Comparison of ENCODE assay signal across 8 mouse cellular contexts in genomic region chr12:83486671-83487461, GRCm38 (mm10). TPM values are rescaled to one million over a fixed set of nuclear protein-coding genes. Genes with fewer than 3 reads are reported as not detected.
DNase-seq lines count a peak whose midpoint lies in the region; ATAC-seq and TF ChIP-seq lines count a peak whose summit lies in the region.

No protein-coding gene starts in this region.

- peak; percentile 69 for ATAC-seq in intestine, embryonic 15.5 days
- peak; percentile 60; the same call in 1 of the 2 replicates for ATAC-seq in limb, embryonic 15.5 days (ENCODE audit: insufficient number of reproducible peaks, low FRiP score, low TSS enrichment, low read depth)
- peak; percentile 74 for ATAC-seq in midbrain, embryonic 16.5 days

- H3K4me2 ChIP-seq in intestine, embryonic 15.5 days (replicated peaks), result peak overlapping the region; percentile 99
- peak overlapping the region; percentile 100 for H3K4me2 ChIP-seq in limb, embryonic 15.5 days
- peak overlapping the region; percentile 81 for H3K4me2 ChIP-seq in midbrain, embryonic 16.5 days (ENCODE audit: low read length)

- no peaks in the 10 kb centered on the region for H3K36me3 ChIP-seq in intestine, embryonic 15.5 days
- no peaks in the 10 kb centered on the region for H3K36me3 ChIP-seq in limb, embryonic 15.5 days
- H3K36me3 ChIP-seq in midbrain, embryonic 16.5 days (ENCODE audit: control insufficient read depth, insufficient read depth, low read length), result no peaks in the 10 kb centered on the region
- H3K36me3 ChIP-seq in splenic B cell, adult 2 months (ENCODE audit: control insufficient read depth, insufficient read depth, low read length, poor library complexity, severe bottlenecking), result no peaks in the 10 kb centered on the region

- TF ChIP-seq CTCF in left cerebral cortex, adult 2 months (IDR thresholded peaks at IDR 0.05), result no peak

- intact Hi-C loops in left cerebral cortex, adult 2 months (cut with DNase I), result loop anchor here (1.0 to 5.0 kb wide), 4 partner anchors 145 to 318 kb away; no protein-coding TSS in a partner anchor
- intact Hi-C loops in gastrocnemius, postnatal 36 days (cut with DNase I), result loop anchor here (2.0 kb wide), 1 partner anchor 74 kb away; no protein-coding TSS in a partner anchor

- peaks cover 19% of the 10 kb centered on the region for H3K4me1 ChIP-seq in intestine, embryonic 15.5 days (replicated peaks)
- H3K4me1 ChIP-seq in limb, embryonic 15.5 days, result peaks cover 41% of the 10 kb centered on the region
- H3K4me1 ChIP-seq in midbrain, embryonic 16.5 days (ENCODE audit: control insufficient read depth, insufficient read depth, low read length), result peaks cover 23% of the 10 kb centered on the region

- no peaks in the 10 kb centered on the region for H3K27me3 ChIP-seq in intestine, embryonic 15.5 days (replicated peaks)
- peaks cover 42% of the 10 kb centered on the region for H3K27me3 ChIP-seq in limb, embryonic 15.5 days
- no peaks in the 10 kb centered on the region for H3K27me3 ChIP-seq in midbrain, embryonic 16.5 days (ENCODE audit: control insufficient read depth, insufficient read depth, low read depth, low read length)
- H3K27me3 ChIP-seq in splenic B cell, adult 2 months (ENCODE audit: control insufficient read depth, insufficient read depth, low read length, poor library complexity, severe bottlenecking), result peaks cover 7% of the 10 kb centered on the region; the same call in 1 of the 2 replicates

- H3K27ac ChIP-seq in left cerebral cortex, adult 2 months, result peak overlapping the region; percentile 73
- H3K27ac ChIP-seq in intestine, embryonic 15.5 days, result peak overlapping the region; percentile 76
- peak overlapping the region; percentile 65 for H3K27ac ChIP-seq in limb, embryonic 15.5 days
- peak overlapping the region; percentile 69 for H3K27ac ChIP-seq in midbrain, embryonic 16.5 days (ENCODE audit: low read length)

- peak overlapping the region; percentile 74 for H3K4me3 ChIP-seq in left cerebral cortex, adult 2 months
- peak overlapping the region; percentile 69 for H3K4me3 ChIP-seq in intestine, embryonic 15.5 days (replicated peaks)
- H3K4me3 ChIP-seq in limb, embryonic 15.5 days, result peak overlapping the region; percentile 64
- peak overlapping the region; percentile 77 for H3K4me3 ChIP-seq in midbrain, embryonic 16.5 days (ENCODE audit: low read depth, low read length)

- peak; percentile 17 to 39 for DNase-seq in left cerebral cortex, adult 2 months (ENCODE audit: extremely low spot score in 1 of 2, low spot score in 2 of 2)
- DNase-seq in left cerebral cortex, adult 11 months (ENCODE audit: low spot score), result no peak
- DNase-seq in embryo, embryonic 10 days (ENCODE audit: low spot score), result peak; percentile 69
- peak; percentile 40 to 49 for DNase-seq in gastrocnemius, postnatal 36 days
- DNase-seq in splenic B cell, adult 2 months (ENCODE audit: low read depth, low spot score), result peak; percentile 36

- H3K9me3 ChIP-seq in intestine, embryonic 15.5 days, result no peaks in the 10 kb centered on the region
- no peaks in the 10 kb centered on the region for H3K9me3 ChIP-seq in limb, embryonic 15.5 days
- H3K9me3 ChIP-seq in midbrain, embryonic 16.5 days (replicated peaks; ENCODE audit: control insufficient read depth, low read length, poor library complexity, severe bottlenecking), result 0 out of 2 replicates have a peak, but pooled peaks cover 4% of the 10 kb centered on the region

- under 1% methylated on average over 67 of the region's 73 CpGs for WGBS in intestine, embryonic 15.5 days
- under 1% methylated on average over 72 of the region's 73 CpGs for WGBS in limb, embryonic 15.5 days
- under 1% methylated on average over 72 of the region's 73 CpGs for WGBS in midbrain, embryonic 16.5 days

- H3K9ac ChIP-seq in intestine, embryonic 15.5 days, result peak overlapping the region; percentile 67
- peak overlapping the region; percentile 44 for H3K9ac ChIP-seq in limb, embryonic 15.5 days
- H3K9ac ChIP-seq in midbrain, embryonic 16.5 days (ENCODE audit: low read depth, low read length), result peak overlapping the region; percentile 82

RNA-seq across cellular contexts. Expression of gene Dpf3, which starts 0.7 kb away (rescaled TPM):
- total RNA-seq in left cerebral cortex, adult 2 months (2021), result 1 to 10 TPM; 6.0 to 7.0 TPM
- total RNA-seq in gastrocnemius, postnatal 36 days (2021), result 10 to 100 TPM; 15.9 to 20.0 TPM
- 8.6 TPM in 2 replicates for polyA plus RNA-seq in intestine, embryonic 15.5 days (2015; fragmentation: Nextera tagmentation; extraction: Ambion mirVana)
- 3.2 TPM in 2 replicates for polyA plus RNA-seq in limb, embryonic 15.5 days (2015; fragmentation: Nextera tagmentation; extraction: Ambion mirVana)
- 19.3 and 20.9 TPM in 2 replicates for polyA plus RNA-seq in midbrain, embryonic 16.5 days (2015; fragmentation: Nextera tagmentation; extraction: Ambion mirVana)

RNA-seq across cellular contexts. Expression of gene Dcaf4, which starts 33.4 kb away (rescaled TPM):
- 10 to 100 TPM; 31.6 to 32.3 TPM for total RNA-seq in left cerebral cortex, adult 2 months (2021)
- total RNA-seq in gastrocnemius, postnatal 36 days (2021), result 10 to 100 TPM; 20.3 to 20.7 TPM
- polyA plus RNA-seq in intestine, embryonic 15.5 days (2015; fragmentation: Nextera tagmentation; extraction: Ambion mirVana), result 26.1 and 27.3 TPM in 2 replicates
- 53.0 and 55.7 TPM in 2 replicates for polyA plus RNA-seq in limb, embryonic 15.5 days (2015; fragmentation: Nextera tagmentation; extraction: Ambion mirVana)
- polyA plus RNA-seq in midbrain, embryonic 16.5 days (2015; fragmentation: Nextera tagmentation; extraction: Ambion mirVana), result 46.1 and 50.3 TPM in 2 replicates
